Mouse (Mus musculus) erythroblast, embryonic 14.5 days (primary cell): ENCODE measurements around the gene Cped1.

ENCODE experiments used
- GATA1 ChIP-seq: IDR thresholded peaks from 2 replicates; pipeline ENCODE4 v1.6.1; 2012; ENCODE audit warnings: low read length, inconsistent platforms, mixed read lengths
- TAL1 ChIP-seq: IDR thresholded peaks from 3 replicates; pipeline ENCODE4 v1.6.1; 2012; ENCODE audit warnings: low read length, inconsistent platforms, mixed read lengths

- TF ChIP-seq TAL1 (no peak), GATA1 (no peak)
These were observed 87.0 kb downstream of the Cped1 start for GRCm38 (mm10) chr6:22072737-22073136.
